In the genomic region with DNA sequence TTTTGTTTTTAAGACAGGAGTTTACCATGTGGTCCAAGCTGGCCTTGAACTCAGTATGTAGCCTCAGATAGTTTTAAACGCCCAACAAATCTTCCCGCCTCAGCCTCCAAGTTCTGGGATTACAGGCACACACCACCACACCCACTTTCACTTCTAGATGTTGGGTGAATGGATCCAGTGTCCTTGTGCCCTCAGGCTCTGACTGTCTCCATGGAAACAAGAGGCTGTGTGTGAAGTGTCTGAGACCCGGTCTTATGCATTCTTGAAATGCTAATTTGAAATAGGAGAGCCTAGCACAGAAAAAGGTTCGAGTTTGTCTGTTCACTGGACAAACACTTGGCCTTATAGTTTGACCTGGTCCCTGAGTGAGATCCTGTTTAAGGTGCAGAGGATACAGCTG, we compare ENCODE assay signal across 20 mouse cellular contexts. TPM values are rescaled to one million over a fixed set of nuclear protein-coding genes. Genes with fewer than 3 reads are reported as not detected.
DNase-seq lines count a peak whose midpoint lies in the region; ATAC-seq lines count a peak whose summit lies in the region.
"Had no signal": no experiment of that assay in that cellular context is flagged by ENCODE, and none has a peak within 500 bp of the region (broad histone marks: within the 10 kb centered on the region; RNA-seq: fewer than 3 reads in every experiment).

No protein-coding gene starts in this region.

- H3K9me3 ChIP-seq in hindbrain, embryonic 12.5 days (replicated peaks) = no peaks in the 10 kb centered on the region
- no peaks in the 10 kb centered on the region for H3K9me3 ChIP-seq in hindbrain, embryonic 16.5 days (ENCODE audit: control insufficient read depth, low read length)
- H3K9me3 ChIP-seq: heart, embryonic 10.5 days; limb, embryonic 10.5 days had no signal

- H3K4me1 ChIP-seq in hindbrain, embryonic 12.5 days = peaks cover 31% of the 10 kb centered on the region
- H3K4me1 ChIP-seq in hindbrain, embryonic 16.5 days (ENCODE audit: control insufficient read depth, insufficient read depth, low read depth, low read length) = peaks cover 13% of the 10 kb centered on the region

- no peak overlapping the region for H3K9ac ChIP-seq in hindbrain, embryonic 12.5 days
- no peak overlapping the region for H3K9ac ChIP-seq in hindbrain, embryonic 16.5 days (ENCODE audit: low read depth, low read length)

- ATAC-seq in hindbrain, embryonic 12.5 days (ENCODE audit: low FRiP score) = no peak
- ATAC-seq in hindbrain, embryonic 16.5 days = no peak

- H3K4me2 ChIP-seq in hindbrain, embryonic 12.5 days (replicated peaks) = no peak overlapping the region
- no peak overlapping the region for H3K4me2 ChIP-seq in hindbrain, embryonic 16.5 days (ENCODE audit: low read length)
- H3K4me2 ChIP-seq: liver, embryonic 11.5 days had no signal

- peak; percentile 57 for DNase-seq in retina, postnatal 1 day
- no peak for DNase-seq in retina, embryonic 14.5 days (ENCODE audit: low spot score)
- DNase-seq in embryo, embryonic 11 days = peak; percentile 58
- DNase-seq in thymus, postnatal 4 days = no peak
- DNase-seq in cerebellum, postnatal 25 days = no peak
- DNase-seq: adrenal gland, postnatal 10 days; cerebellum, adult 2 months; gastrocnemius, postnatal 25 days; heart, postnatal 10 days; kidney, adult 8-10 months; kidney, postnatal 25 days; spleen, adult 18-20 months; thymus, adult 18-20 months had no signal

- H3K4me3 ChIP-seq in hindbrain, embryonic 12.5 days = no peak overlapping the region
- H3K4me3 ChIP-seq in hindbrain, embryonic 16.5 days (ENCODE audit: low read length) = no peak overlapping the region
- H3K4me3 ChIP-seq: heart, embryonic 10.5 days; left cerebral cortex, adult 2 months; limb, embryonic 10.5 days; myocyte had no signal

- peaks cover 12% of the 10 kb centered on the region for H3K36me3 ChIP-seq in hindbrain, embryonic 12.5 days
- peaks cover 4% of the 10 kb centered on the region; the same call in 1 of the 2 replicates for H3K36me3 ChIP-seq in hindbrain, embryonic 16.5 days (ENCODE audit: control insufficient read depth, insufficient read depth, low read length)
- H3K36me3 ChIP-seq: heart, embryonic 10.5 days; limb, embryonic 10.5 days had no signal

- H3K27me3 ChIP-seq in hindbrain, embryonic 12.5 days = no peaks in the 10 kb centered on the region
- H3K27me3 ChIP-seq in hindbrain, embryonic 16.5 days (replicated peaks; ENCODE audit: control insufficient read depth, insufficient read depth, low read length) = no peaks in the 10 kb centered on the region

- WGBS in hindbrain, embryonic 12.5 days = 41% methylated on average over 4 of the region's 4 CpGs
- WGBS in hindbrain, embryonic 16.5 days = 39% methylated on average over 4 of the region's 4 CpGs

- H3K27ac ChIP-seq in hindbrain, embryonic 12.5 days = peak overlapping the region; percentile 30; the same call in 1 of the 2 replicates
- H3K27ac ChIP-seq in hindbrain, embryonic 16.5 days (ENCODE audit: low read depth, low read length) = no peak overlapping the region
- H3K27ac ChIP-seq: heart, embryonic 10.5 days; left cerebral cortex, adult 2 months; limb, embryonic 10.5 days had no signal

RNA-seq across cellular contexts. Expression of a gene that starts 24.2 kb away (rescaled TPM):
- polyA plus RNA-seq in hindbrain, embryonic 12.5 days (2016; fragmentation: Nextera tagmentation; extraction: Ambion mirVana) = 838 and 891 TPM in 2 replicates
- 261 and 355 TPM in 2 replicates for polyA plus RNA-seq in hindbrain, embryonic 16.5 days (2015; fragmentation: Nextera tagmentation; extraction: Ambion mirVana)

RNA-seq across cellular contexts. Expression of a gene that starts 52.4 kb away (rescaled TPM):
- polyA plus RNA-seq in hindbrain, embryonic 12.5 days (2016; fragmentation: Nextera tagmentation; extraction: Ambion mirVana) = 43.8 and 44.5 TPM in 2 replicates
- 36.9 and 43.8 TPM in 2 replicates for polyA plus RNA-seq in hindbrain, embryonic 16.5 days (2015; fragmentation: Nextera tagmentation; extraction: Ambion mirVana)

Comparison
In these comparisons a context has a peak if more than half of its experiments do, and no peak if none do; other contexts are left out.
1. DNase-seq: peak in retina, postnatal 1 day (single experiment) and embryo, embryonic 11 days (single experiment); none in retina, embryonic 14.5 days (single experiment), thymus, postnatal 4 days (single experiment) and cerebellum, postnatal 25 days (0 of 2).